Mouse (Mus musculus) heart, adult 2 months (tissue): ENCODE data around the gene 4930518I15Rik.

Experiments used
- CTCF ChIP-seq: fragments of 200-600 bp; IDR thresholded peaks from 2 replicates; pipeline ENCODE4 v1.8.1; 2022; ENCODE audit warnings: antibody characterized with exemption, mild to moderate bottlenecking, moderate library complexity
- EP300 ChIP-seq: fragments of 200-500 bp; IDR thresholded peaks from 2 replicates; pipeline ENCODE4 v1.6.1; 2011; ENCODE audit warnings: low read depth, low read length, control low read depth; ENCODE audit not compliant: insufficient read depth
- POLR2A ChIP-seq: fragments of 200-500 bp; IDR thresholded peaks from 2 replicates; pipeline ENCODE4 v1.6.1; 2011; ENCODE audit warnings: mild to moderate bottlenecking, low read depth, low read length, control low read depth; ENCODE audit not compliant: insufficient read depth

DNA sequence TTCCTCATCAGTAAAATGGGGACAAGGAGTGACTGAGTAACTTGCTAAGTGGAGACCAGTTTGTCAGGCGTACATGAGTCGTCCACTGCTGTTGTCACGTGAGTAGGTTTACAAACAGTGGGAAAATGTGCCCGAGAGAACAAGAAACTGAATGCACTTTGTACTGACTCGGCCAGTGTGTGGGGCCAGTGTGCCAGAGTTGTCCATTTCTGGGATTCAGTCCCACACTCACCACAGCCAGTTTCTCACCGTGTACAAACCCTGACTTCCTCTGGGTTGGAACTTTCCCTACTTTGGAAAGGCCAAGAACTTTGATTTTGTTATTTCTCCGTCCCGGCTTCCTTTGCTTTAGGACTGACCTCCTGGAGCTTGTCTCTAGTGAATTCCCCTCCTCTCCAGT lies 11.2 kb upstream of the 4930518I15Rik start:
- TF ChIP-seq CTCF (no peak), POLR2A (no peak), EP300 (no peak)
